Mouse (Mus musculus): ENCODE data around the gene Zyg11b. TPM values are rescaled to one million over a fixed set of nuclear protein-coding genes. Genes with fewer than 3 reads are reported as not detected.

The Zyg11b gene
- polyA plus RNA-seq (2014; fragmentation: Illumina TruSeq; extraction: RNeasy Lipid Tissue Mini Kit (QIAGEN cat#74804); ENCODE audit: low read depth, low replicate concordance), result 10.1 TPM

DNA sequence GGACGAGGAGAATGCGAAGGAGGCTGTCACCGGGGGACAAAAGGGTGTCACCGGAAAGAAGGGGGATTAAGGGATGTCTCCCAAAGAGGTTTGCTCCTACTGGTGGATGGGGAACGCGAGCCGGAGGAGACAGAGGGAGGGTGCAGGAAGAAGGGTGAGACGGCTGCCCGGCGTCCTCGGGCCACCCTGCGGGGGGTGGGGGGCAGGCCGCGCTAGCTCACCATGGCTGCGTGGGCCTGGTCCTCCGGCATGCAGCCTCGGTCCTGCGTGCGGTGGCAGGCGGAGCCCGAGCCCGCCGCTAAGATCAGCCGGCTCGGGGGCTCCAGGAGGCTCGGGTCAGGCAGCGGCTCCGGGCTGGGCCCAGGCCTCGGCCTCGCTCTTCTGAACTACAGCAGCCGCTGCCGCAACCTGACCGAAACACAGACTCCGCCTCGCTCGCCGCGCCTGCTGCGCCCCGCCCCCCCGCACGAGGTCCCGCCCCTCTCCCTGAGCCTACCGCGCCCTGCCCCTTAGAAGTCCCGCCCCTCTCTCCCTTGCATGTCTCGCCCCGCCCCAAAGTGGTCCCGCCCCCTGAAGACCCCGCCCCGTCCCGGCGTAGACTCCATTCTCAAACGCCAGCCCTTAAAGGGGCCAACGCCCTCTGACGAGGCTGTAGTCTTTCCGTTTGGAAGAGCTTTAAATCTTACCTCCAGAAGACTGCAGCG, at the start of gene Zyg11b:
Zyg11b (minus strand) TSS at position 427 of the 704 bp plus-strand sequence.

DNA sequence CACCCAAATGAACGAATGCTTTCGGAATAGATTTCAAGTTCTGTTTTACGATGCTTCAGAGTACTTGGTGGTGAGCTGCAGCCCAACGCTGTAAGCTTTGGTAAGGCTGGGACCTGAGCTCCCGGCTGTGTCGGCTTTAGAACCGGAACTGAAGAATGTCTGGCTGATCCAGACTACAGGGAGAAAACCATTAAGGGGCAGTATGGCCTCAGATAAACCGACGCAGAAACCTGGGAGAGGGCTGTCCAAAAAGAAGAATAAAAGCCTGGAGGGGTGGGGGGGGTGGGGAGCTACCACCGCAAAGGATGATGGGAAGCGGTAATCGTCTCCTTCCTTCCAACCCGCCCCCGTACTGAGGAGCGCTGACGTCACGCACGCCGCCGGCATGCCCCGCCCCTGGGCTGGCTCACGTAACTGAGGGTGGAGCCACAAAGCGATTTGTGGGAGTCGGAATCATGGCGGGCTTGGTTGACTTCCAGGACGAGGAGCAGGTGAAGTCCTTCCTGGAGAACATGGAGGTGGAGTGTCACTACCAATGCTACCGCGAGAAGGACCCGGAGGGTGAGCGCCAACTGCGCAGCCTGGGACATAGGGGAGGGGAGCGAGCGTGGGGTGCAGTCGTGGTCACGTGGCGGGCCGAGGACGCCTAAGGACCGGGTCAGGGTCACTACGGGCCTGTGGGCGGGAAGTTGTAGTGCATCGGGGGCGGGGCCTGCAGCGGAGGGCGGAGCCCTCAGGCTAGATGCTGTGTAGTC, 27.0 kb upstream of the Zyg11b start, which contains the start of gene Coa7:
Coa7 (plus strand) TSS at position 411 of the 755 bp plus-strand sequence.

DNA sequence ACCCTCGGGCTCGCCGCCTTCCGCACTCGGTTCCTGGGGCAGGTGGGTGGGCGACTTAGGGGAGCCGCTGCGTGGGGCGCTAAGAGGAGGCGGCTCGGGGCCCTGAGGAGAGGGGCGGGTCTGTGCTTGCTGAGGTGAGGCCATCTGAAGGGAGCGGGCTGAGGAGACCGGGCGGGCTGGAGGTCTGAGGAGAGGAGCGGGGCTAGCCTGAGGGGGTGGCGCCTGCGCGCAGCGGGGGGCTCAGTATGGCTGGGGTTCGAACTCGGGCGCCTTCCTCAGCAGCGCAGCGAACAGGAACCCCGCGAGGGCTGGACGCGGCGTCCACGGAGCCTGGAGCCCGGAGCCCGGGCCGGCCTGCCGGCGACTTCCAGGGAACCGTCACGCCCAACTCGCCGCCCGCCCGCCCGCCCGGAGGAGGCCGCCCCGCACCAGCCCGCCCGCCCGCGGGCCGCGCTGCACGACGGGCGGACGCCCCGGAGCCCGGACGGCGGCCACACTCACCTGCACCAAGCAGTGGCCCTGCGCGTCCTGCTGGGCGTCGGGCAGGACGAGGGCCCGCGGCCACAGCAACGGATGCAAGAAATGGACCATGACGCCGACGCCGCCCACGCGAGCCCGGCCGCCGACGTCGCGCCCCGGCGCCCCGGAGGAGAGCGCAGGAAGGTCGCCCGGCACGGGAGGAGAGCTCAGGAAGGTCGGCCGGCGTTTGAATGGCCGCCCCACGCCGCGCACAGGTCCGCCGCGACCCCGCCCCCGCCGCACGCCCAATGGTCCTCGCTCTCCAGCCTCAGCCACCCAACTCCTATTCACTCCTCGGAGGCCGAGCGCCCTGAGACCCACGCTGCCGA, 83.3 kb downstream of the Zyg11b start, which contains the start of gene Zyg11a:
Zyg11a (minus strand) TSS at position 717 of the 848 bp plus-strand sequence.

Other genes starting within 250 kb of the Zyg11b start
- gene Podn, start 204.7 kb downstream of the Zyg11b start, polyA plus RNA-seq (2014; fragmentation: Illumina TruSeq; extraction: RNeasy Lipid Tissue Mini Kit (QIAGEN cat#74804); ENCODE audit: low read depth, low replicate concordance), result 0.11 TPM
- 29.3 TPM for gene Scp2, start 156.1 kb downstream of the Zyg11b start, polyA plus RNA-seq (2014; fragmentation: Illumina TruSeq; extraction: RNeasy Lipid Tissue Mini Kit (QIAGEN cat#74804); ENCODE audit: low read depth, low replicate concordance)
- gene Echdc2, start 135.7 kb downstream of the Zyg11b start, polyA plus RNA-seq (2014; fragmentation: Illumina TruSeq; extraction: RNeasy Lipid Tissue Mini Kit (QIAGEN cat#74804); ENCODE audit: low read depth, low replicate concordance), result 0.80 TPM
- 1.6 TPM for gene Zyg11a, start 83.0 kb downstream of the Zyg11b start, polyA plus RNA-seq (2014; fragmentation: Illumina TruSeq; extraction: RNeasy Lipid Tissue Mini Kit (QIAGEN cat#74804); ENCODE audit: low read depth, low replicate concordance)
- 5.0 TPM for gene Coa7, start 27.0 kb upstream of the Zyg11b start, polyA plus RNA-seq (2014; fragmentation: Illumina TruSeq; extraction: RNeasy Lipid Tissue Mini Kit (QIAGEN cat#74804); ENCODE audit: low read depth, low replicate concordance)
- gene Shisal2a, start 82.3 kb upstream of the Zyg11b start, polyA plus RNA-seq (2014; fragmentation: Illumina TruSeq; extraction: RNeasy Lipid Tissue Mini Kit (QIAGEN cat#74804); ENCODE audit: low read depth, low replicate concordance), result not detected
- gene Gpx7, start 105.9 kb upstream of the Zyg11b start, polyA plus RNA-seq (2014; fragmentation: Illumina TruSeq; extraction: RNeasy Lipid Tissue Mini Kit (QIAGEN cat#74804); ENCODE audit: low read depth, low replicate concordance), result 0.32 TPM
- gene Tut4, start 158.3 kb upstream of the Zyg11b start, polyA plus RNA-seq (2014; fragmentation: Illumina TruSeq; extraction: RNeasy Lipid Tissue Mini Kit (QIAGEN cat#74804); ENCODE audit: low read depth, low replicate concordance), result 92.5 TPM

Data from testis, adult 10 weeks (tissue).